Mouse (Mus musculus): ENCODE measurements around the gene Phldb2. TPM values are rescaled to one million over a fixed set of nuclear protein-coding genes. Genes with fewer than 3 reads are reported as not detected.

Phldb2 gene
- polyA plus RNA-seq, 1 experiment = 33.0 TPM

DNA sequence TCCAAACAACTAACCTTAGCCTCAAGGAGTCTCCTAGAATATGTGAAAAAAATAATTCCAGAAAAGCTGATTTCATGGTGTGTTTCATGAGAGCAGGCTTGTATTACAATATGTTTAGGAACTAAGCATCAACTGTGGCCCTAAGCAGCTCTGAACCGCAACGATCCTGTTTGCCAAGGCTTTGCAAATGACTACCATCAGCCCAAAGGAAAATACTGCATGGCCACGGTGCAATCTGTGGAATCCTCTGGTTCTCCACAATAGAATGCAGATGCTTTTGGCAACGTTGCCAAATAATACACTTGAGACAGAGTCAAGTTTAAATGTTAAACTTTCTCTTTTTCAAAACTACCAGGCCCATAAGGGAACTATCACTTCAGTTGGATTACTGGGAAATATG, 133.5 kb downstream of the Phldb2 start:
- H3K27me3 ChIP-seq (ENCODE audit: control insufficient read depth, insufficient read depth, insufficient read length) = no peaks in the 10 kb centered on the region
- H3K79me2 ChIP-seq (ENCODE audit: control insufficient read depth, insufficient read depth) = peaks cover 69% of the 10 kb centered on the region
- H3ac ChIP-seq (ENCODE audit: control insufficient read depth, insufficient read length, low read depth) = no peak overlapping the region
- H3K36me3 ChIP-seq (ENCODE audit: control insufficient read depth, insufficient read depth) = peaks cover 54% of the 10 kb centered on the region
- H3K79me3 ChIP-seq (ENCODE audit: low read depth) = peaks cover 22% of the 10 kb centered on the region
- no peak overlapping the region for H3K4me3 ChIP-seq (ENCODE audit: insufficient read depth, poor library complexity, severe bottlenecking)
- TF ChIP-seq CTCF (IDR thresholded peaks at IDR 0.05; ENCODE audit: control insufficient read depth, insufficient read depth, insufficient read length) (no peak), MYOD1 (IDR thresholded peaks at IDR 0.05; ENCODE audit: control insufficient read depth, insufficient read length, low read depth) (no peak), FOSL1 (IDR thresholded peaks at IDR 0.05; ENCODE audit: insufficient read depth, low read length, poor library complexity, severe bottlenecking) (no peak), MAX (IDR thresholded peaks at IDR 0.05) (no peak), CEBPB (IDR thresholded peaks at IDR 0.05; ENCODE audit: low read depth) (no peak), MYOG (IDR thresholded peaks at IDR 0.05; ENCODE audit: control insufficient read depth, extremely low read depth, insufficient read length) (no peak), USF1 (IDR thresholded peaks at IDR 0.05; ENCODE audit: low read depth) (no peak)

DNA sequence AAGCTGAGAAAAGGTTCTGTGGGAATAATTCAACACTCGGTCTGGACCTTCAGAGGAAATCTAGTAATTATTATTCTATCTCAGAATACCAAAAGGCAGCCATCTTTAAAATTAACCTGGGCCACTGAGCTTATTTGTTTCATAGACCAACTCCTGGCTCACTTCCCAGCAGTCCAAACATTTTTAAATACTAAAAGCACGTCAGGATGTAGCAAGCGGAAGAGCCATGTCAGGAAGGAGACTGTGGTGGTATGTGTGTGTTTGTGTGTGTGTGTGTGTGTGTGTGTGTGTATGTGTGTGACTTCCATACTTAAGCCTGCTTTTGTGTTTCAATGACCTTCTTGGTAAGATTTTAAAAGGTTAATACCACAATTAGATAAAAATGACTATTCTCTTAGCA, 135.6 kb downstream of the Phldb2 start:
- H3K36me3 ChIP-seq (ENCODE audit: control insufficient read depth, insufficient read depth) = peaks cover 34% of the 10 kb centered on the region
- no peak for TF ChIP-seq MAX (IDR thresholded peaks at IDR 0.05)
- no peak for TF ChIP-seq CTCF (IDR thresholded peaks at IDR 0.05; ENCODE audit: control insufficient read depth, insufficient read depth, insufficient read length)
- TF ChIP-seq MYOG (IDR thresholded peaks at IDR 0.05; ENCODE audit: control insufficient read depth, extremely low read depth, insufficient read length) = no peak
- no peak for TF ChIP-seq USF1 (IDR thresholded peaks at IDR 0.05; ENCODE audit: low read depth)

GRCm38 (mm10) chr16:45816670-45817069, 136.7 kb downstream of the Phldb2 start:
- Histone ChIP-seq H3K36me3 (ENCODE audit: control insufficient read depth, insufficient read depth) (peaks cover 24% of the 10 kb centered on the region), H3K4me3 (ENCODE audit: insufficient read depth, poor library complexity, severe bottlenecking) (no peak overlapping the region)

More for the DNA sequence above, 135.6 kb downstream of the Phldb2 start:
- Histone ChIP-seq H3K79me3 (ENCODE audit: low read depth) (peaks cover 28% of the 10 kb centered on the region), H3K4me3 (ENCODE audit: insufficient read depth, poor library complexity, severe bottlenecking) (no peak overlapping the region), H3K27me3 (ENCODE audit: control insufficient read depth, insufficient read depth, insufficient read length) (no peaks in the 10 kb centered on the region), H3K79me2 (ENCODE audit: control insufficient read depth, insufficient read depth) (peaks cover 64% of the 10 kb centered on the region), H3ac (ENCODE audit: control insufficient read depth, insufficient read length, low read depth) (no peak overlapping the region)

GRCm38 (mm10) chr16:45814611-45815010, 138.8 kb downstream of the Phldb2 start:
- H3K79me3 ChIP-seq (ENCODE audit: low read depth) = peaks cover 30% of the 10 kb centered on the region
- peaks cover 53% of the 10 kb centered on the region for H3K79me2 ChIP-seq (ENCODE audit: control insufficient read depth, insufficient read depth)
- peaks cover 18% of the 10 kb centered on the region for H3K36me3 ChIP-seq (ENCODE audit: control insufficient read depth, insufficient read depth)
- TF ChIP-seq FOSL1 (IDR thresholded peaks at IDR 0.05; ENCODE audit: insufficient read depth, low read length, poor library complexity, severe bottlenecking) (no peak), USF1 (IDR thresholded peaks at IDR 0.05; ENCODE audit: low read depth) (no peak), MYOG (IDR thresholded peaks at IDR 0.05; ENCODE audit: control insufficient read depth, extremely low read depth, insufficient read length) (no peak), MYOD1 (IDR thresholded peaks at IDR 0.05; ENCODE audit: control insufficient read depth, insufficient read length, low read depth) (no peak), MAX (IDR thresholded peaks at IDR 0.05) (no peak), CTCF (IDR thresholded peaks at IDR 0.05; ENCODE audit: control insufficient read depth, insufficient read depth, insufficient read length) (no peak), CEBPB (IDR thresholded peaks at IDR 0.05; ENCODE audit: low read depth) (no peak)
- H3ac ChIP-seq (ENCODE audit: control insufficient read depth, insufficient read length, low read depth) = no peak overlapping the region
- no peaks in the 10 kb centered on the region for H3K27me3 ChIP-seq (ENCODE audit: control insufficient read depth, insufficient read depth, insufficient read length)
- no peak overlapping the region for H3K4me3 ChIP-seq (ENCODE audit: insufficient read depth, poor library complexity, severe bottlenecking)

More at GRCm38 (mm10) chr16:45816670-45817069, 136.7 kb downstream of the Phldb2 start:
- no peak for TF ChIP-seq MAX (IDR thresholded peaks at IDR 0.05)
- no peak for TF ChIP-seq FOSL1 (IDR thresholded peaks at IDR 0.05; ENCODE audit: insufficient read depth, low read length, poor library complexity, severe bottlenecking)
- no peak for TF ChIP-seq MYOG (IDR thresholded peaks at IDR 0.05; ENCODE audit: control insufficient read depth, extremely low read depth, insufficient read length)
- TF ChIP-seq MYOD1 (IDR thresholded peaks at IDR 0.05; ENCODE audit: control insufficient read depth, insufficient read length, low read depth) = no peak
- TF ChIP-seq CTCF (IDR thresholded peaks at IDR 0.05; ENCODE audit: control insufficient read depth, insufficient read depth, insufficient read length) = no peak
- no peak for TF ChIP-seq CEBPB (IDR thresholded peaks at IDR 0.05; ENCODE audit: low read depth)
- no peak for TF ChIP-seq USF1 (IDR thresholded peaks at IDR 0.05; ENCODE audit: low read depth)
- Histone ChIP-seq H3K79me3 (ENCODE audit: low read depth) (peaks cover 29% of the 10 kb centered on the region), H3K27me3 (ENCODE audit: control insufficient read depth, insufficient read depth, insufficient read length) (no peaks in the 10 kb centered on the region), H3K79me2 (ENCODE audit: control insufficient read depth, insufficient read depth) (peaks cover 53% of the 10 kb centered on the region), H3ac (ENCODE audit: control insufficient read depth, insufficient read length, low read depth) (no peak overlapping the region)

DNA sequence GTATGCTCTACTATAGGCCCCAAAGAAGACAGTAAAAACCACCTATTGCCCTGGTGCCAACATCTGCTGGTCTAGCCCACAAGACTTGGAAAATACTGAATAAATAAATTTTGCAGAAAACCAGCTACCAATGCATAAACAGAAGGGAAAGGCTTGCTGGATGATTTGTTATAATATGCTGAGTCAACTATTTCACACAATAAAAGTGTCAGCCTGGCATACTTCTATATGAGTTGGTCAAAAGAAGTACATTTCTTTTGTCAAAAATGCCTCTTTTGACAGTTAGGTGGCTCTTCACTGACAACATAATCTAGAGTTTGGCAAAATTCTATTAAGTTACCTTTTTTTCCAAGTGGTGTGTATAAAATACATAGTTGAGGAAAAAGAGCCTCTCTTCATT, 141.6 kb downstream of the Phldb2 start:
- H3K79me3 ChIP-seq (ENCODE audit: low read depth) = peaks cover 30% of the 10 kb centered on the region
- TF ChIP-seq USF1 (IDR thresholded peaks at IDR 0.05; ENCODE audit: low read depth) (no peak), MYOD1 (IDR thresholded peaks at IDR 0.05; ENCODE audit: control insufficient read depth, insufficient read length, low read depth) (no peak), CEBPB (IDR thresholded peaks at IDR 0.05; ENCODE audit: low read depth) (no peak), MYOG (IDR thresholded peaks at IDR 0.05; ENCODE audit: control insufficient read depth, extremely low read depth, insufficient read length) (no peak), FOSL1 (IDR thresholded peaks at IDR 0.05; ENCODE audit: insufficient read depth, low read length, poor library complexity, severe bottlenecking) (no peak), MAX (IDR thresholded peaks at IDR 0.05) (no peak), CTCF (IDR thresholded peaks at IDR 0.05; ENCODE audit: control insufficient read depth, insufficient read depth, insufficient read length) (no peak)
- H3K79me2 ChIP-seq (ENCODE audit: control insufficient read depth, insufficient read depth) = peaks cover 55% of the 10 kb centered on the region
- H3ac ChIP-seq (ENCODE audit: control insufficient read depth, insufficient read length, low read depth) = no peak overlapping the region
- H3K27me3 ChIP-seq (ENCODE audit: control insufficient read depth, insufficient read depth, insufficient read length) = no peaks in the 10 kb centered on the region
- H3K36me3 ChIP-seq (ENCODE audit: control insufficient read depth, insufficient read depth) = peaks cover 30% of the 10 kb centered on the region
- no peak overlapping the region for H3K4me3 ChIP-seq (ENCODE audit: insufficient read depth, poor library complexity, severe bottlenecking)

DNA sequence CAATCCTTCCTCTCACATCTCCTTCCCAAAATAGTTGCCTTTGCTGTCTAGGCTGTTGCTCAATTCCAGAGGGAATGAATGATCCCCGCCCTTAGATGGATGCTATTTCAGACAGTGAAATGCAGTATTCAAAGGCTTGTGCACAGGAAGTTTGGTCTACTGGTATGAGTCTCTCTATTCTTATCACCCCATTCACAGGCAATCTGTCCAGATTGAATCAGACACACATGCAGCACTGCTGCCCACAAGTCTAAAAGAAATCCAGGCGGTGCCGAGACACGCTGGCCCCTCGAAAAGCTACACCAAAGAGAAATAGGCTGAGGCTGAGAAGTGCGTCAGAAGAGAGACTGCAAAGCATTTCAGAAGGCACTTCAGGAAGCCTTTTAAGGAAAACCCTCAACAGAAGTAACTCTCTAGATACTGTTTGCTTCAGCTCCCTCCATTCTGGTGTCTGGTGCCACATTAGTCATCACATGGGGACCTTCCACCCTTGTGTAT, 142.5 kb downstream of the Phldb2 start:
- Histone ChIP-seq H3ac (ENCODE audit: control insufficient read depth, insufficient read length, low read depth) (no peak overlapping the region), H3K79me3 (ENCODE audit: low read depth) (peaks cover 24% of the 10 kb centered on the region), H3K79me2 (ENCODE audit: control insufficient read depth, insufficient read depth) (peaks cover 46% of the 10 kb centered on the region), H3K27me3 (ENCODE audit: control insufficient read depth, insufficient read depth, insufficient read length) (no peaks in the 10 kb centered on the region), H3K36me3 (ENCODE audit: control insufficient read depth, insufficient read depth) (peaks cover 31% of the 10 kb centered on the region), H3K4me3 (ENCODE audit: insufficient read depth, poor library complexity, severe bottlenecking) (no peak overlapping the region)
- no peak for TF ChIP-seq MAX (IDR thresholded peaks at IDR 0.05)
- TF ChIP-seq CTCF (IDR thresholded peaks at IDR 0.05; ENCODE audit: control insufficient read depth, insufficient read depth, insufficient read length) = no peak
- TF ChIP-seq MYOD1 (IDR thresholded peaks at IDR 0.05; ENCODE audit: control insufficient read depth, insufficient read length, low read depth) = no peak
- peak; percentile 70 for TF ChIP-seq CEBPB (IDR thresholded peaks at IDR 0.05; ENCODE audit: low read depth)
- no peak for TF ChIP-seq MYOG (IDR thresholded peaks at IDR 0.05; ENCODE audit: control insufficient read depth, extremely low read depth, insufficient read length)
- no peak for TF ChIP-seq USF1 (IDR thresholded peaks at IDR 0.05; ENCODE audit: low read depth)
- TF ChIP-seq FOSL1 (IDR thresholded peaks at IDR 0.05; ENCODE audit: insufficient read depth, low read length, poor library complexity, severe bottlenecking) = no peak
